Mouse (Mus musculus) hindbrain, embryonic 15.5 days (tissue): Measurements from ENCODE around the gene Kctd3. TPM values are rescaled to one million over a fixed set of nuclear protein-coding genes. Genes with fewer than 3 reads are reported as not detected.

ENCODE experiments used
- ATAC-seq: fragments of 200-750 bp; cut with Nextera tagmentation; 2 replicates; pipeline ENCODE4 v1.8.0; 2017; ENCODE audit warnings: low read depth, moderate number of reproducible peaks, moderate TSS enrichment; ENCODE audit not compliant: low FRiP score
- H3K27ac ChIP-seq: fragments of 300-500 bp; sonication (generic); replicated peaks from 2 replicates; pipeline ENCODE4 v1.5.1; 2015; ENCODE audit warnings: mild to moderate bottlenecking, inconsistent platforms
- H3K27me3 ChIP-seq: fragments of 300-500 bp; sonication (generic); 2 replicates; pipeline ENCODE4 v1.6.1; 2015; ENCODE audit warnings: control low read depth, inconsistent platforms
- H3K36me3 ChIP-seq: fragments of 300-500 bp; sonication (generic); 2 replicates; pipeline ENCODE4 v1.6.1; 2015; ENCODE audit warnings: control low read depth, inconsistent platforms
- H3K4me1 ChIP-seq: fragments of 300-500 bp; sonication (generic); replicated peaks from 2 replicates; pipeline ENCODE4 v1.6.1; 2015; ENCODE audit warnings: control low read depth, inconsistent platforms
- H3K4me2 ChIP-seq: fragments of 300-500 bp; sonication (generic); 2 replicates; pipeline ENCODE4 v1.6.1; 2015; ENCODE audit warnings: moderate library complexity, mild to moderate bottlenecking, inconsistent platforms
- H3K4me3 ChIP-seq: fragments of 300-500 bp; sonication (generic); 2 replicates; pipeline ENCODE4 v1.5.1; 2015; ENCODE audit warnings: mild to moderate bottlenecking, inconsistent platforms
- H3K9ac ChIP-seq: fragments of 300-500 bp; sonication (generic); 2 replicates; pipeline ENCODE4 v1.6.1; 2015; ENCODE audit warnings: inconsistent platforms
- H3K9me3 ChIP-seq: fragments of 300-500 bp; sonication (generic); 2 replicates; pipeline ENCODE4 v1.6.1; 2016; ENCODE audit warnings: control low read depth, inconsistent platforms
- WGBS: fragments of 180-500 bp; shearing (Covaris S2); methylation state at CpG from one replicate; pipeline ENCODE4 v1.1.7; 2015; 5-methylcytosine and 5-hydroxymethylcytosine counted together
- polyA plus RNA-seq: library from polyadenylated mRNA; unstranded; fragments of >200 nt; fragmentation: Nextera tagmentation; extraction: Ambion mirVana; gene quantifications from 2 replicates; pipeline ENCODE4 v1.2.1, GENCODE M21; 2015

Gene Kctd3
- polyA plus RNA-seq, result 48.3 and 53.3 TPM in 2 replicates

DNA sequence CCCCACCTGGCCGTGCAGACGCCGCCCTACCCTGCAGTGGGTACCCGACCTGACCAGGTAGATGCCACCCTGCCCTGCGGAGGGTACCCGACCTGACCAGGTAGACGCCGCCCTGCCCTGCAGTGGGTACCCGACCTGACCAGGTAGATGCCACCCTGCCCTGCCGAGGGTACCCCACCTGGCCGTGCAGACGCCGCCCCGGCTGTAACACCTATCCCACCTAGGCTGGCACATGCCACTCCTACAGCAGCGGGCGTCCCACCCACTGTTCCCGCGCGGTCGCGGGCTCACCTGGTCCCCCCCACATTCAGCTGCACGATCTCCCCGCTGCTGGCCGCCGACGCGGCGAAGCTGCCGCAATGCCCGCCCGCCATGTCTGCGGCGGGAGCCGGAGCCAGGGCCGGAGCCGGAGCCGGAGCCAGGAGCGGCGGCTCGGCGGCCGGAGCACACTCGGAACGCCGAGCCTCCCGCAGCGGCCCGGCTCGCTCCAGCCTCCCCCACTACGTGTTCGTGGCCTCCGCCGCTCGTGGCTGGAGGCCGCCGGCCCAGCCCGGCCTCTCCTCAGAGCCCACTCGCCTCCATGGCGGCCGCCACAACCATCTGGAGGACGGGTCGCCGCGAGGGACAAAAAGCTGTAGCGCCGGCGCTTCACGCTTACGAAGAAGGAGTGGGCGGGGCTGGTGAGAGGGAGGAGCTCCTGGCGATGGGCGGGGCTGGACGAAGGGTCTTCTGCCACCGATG is at the start of gene Kctd3:
Kctd3 (minus strand) TSS at position 603 of the 741 bp plus-strand sequence.
- ATAC-seq, result peak; percentile 86
- Histone ChIP-seq H3K4me2 (peak within 1 kb of the TSS; percentile 92), H3K9ac (peak within 1 kb of the TSS; percentile 92), H3K4me3 (peak within 1 kb of the TSS; percentile 86), H3K27me3 (no peaks in the 10 kb centered on the region), H3K4me1 (peaks cover 35% of the 10 kb centered on the region), H3K36me3 (no peaks in the 10 kb centered on the region), H3K27ac (peak within 1 kb of the TSS; percentile 63), H3K9me3 (no peaks in the 10 kb centered on the region)
- under 1% methylated on average over 72 of the region's 74 CpGs for WGBS

DNA sequence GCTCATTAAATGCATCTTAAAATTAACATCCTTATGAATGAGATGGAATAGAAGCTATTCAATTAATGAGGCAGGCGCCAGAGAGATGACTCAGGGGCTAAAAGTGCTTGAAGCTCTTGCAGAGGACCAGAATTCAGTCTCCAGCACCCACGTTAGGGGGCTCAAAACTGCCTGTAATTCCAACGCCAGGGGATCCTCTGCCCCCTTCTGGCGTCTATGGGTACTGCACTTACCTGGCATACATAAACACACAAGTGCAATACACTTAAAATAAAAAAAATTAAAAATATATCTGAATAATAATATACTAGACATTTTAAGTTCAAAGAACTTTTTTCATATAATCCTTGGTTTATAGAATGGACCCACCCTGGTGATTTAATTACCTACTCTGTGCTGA is 49.8 kb upstream of the Kctd3 start:
- 62% methylated on average over 4 of the region's 4 CpGs for WGBS

DNA sequence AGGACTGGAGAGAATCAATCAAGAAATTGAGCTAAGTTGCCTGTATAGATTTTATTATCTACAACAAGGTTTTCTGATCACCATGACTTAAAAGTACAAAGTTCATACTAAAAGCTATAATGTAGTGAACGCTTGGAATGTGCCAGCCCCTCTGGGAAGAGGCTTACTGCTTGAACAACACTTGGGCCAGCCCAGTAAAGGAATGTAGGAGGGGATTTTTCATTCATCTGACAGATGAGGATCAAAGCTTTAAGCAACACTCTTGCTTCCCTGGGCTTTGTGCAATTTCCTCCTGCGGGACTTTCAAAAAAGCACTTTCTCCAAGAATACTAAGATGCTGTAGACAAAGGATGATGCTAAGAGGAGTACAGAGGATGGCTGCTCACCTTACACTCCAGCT is 48.3 kb upstream of the Kctd3 start:
- Histone ChIP-seq H3K9me3 (no peaks in the 10 kb centered on the region), H3K36me3 (no peaks in the 10 kb centered on the region), H3K27ac (no peak overlapping the region), H3K4me2 (no peak overlapping the region), H3K4me1 (no peaks in the 10 kb centered on the region), H3K4me3 (no peak overlapping the region), H3K9ac (no peak overlapping the region), H3K27me3 (no peaks in the 10 kb centered on the region)
- 64% methylated on average over 2 of the region's 2 CpGs for WGBS
- no peak for ATAC-seq

More for the DNA sequence above, 49.8 kb upstream of the Kctd3 start:
- no peaks in the 10 kb centered on the region for H3K36me3 ChIP-seq
- H3K27ac ChIP-seq, result no peak overlapping the region
- H3K4me3 ChIP-seq, result no peak overlapping the region
- ATAC-seq, result no peak
- H3K4me1 ChIP-seq, result no peaks in the 10 kb centered on the region
- no peaks in the 10 kb centered on the region for H3K9me3 ChIP-seq
- H3K9ac ChIP-seq, result no peak overlapping the region
- no peaks in the 10 kb centered on the region for H3K27me3 ChIP-seq
- no peak overlapping the region for H3K4me2 ChIP-seq

DNA sequence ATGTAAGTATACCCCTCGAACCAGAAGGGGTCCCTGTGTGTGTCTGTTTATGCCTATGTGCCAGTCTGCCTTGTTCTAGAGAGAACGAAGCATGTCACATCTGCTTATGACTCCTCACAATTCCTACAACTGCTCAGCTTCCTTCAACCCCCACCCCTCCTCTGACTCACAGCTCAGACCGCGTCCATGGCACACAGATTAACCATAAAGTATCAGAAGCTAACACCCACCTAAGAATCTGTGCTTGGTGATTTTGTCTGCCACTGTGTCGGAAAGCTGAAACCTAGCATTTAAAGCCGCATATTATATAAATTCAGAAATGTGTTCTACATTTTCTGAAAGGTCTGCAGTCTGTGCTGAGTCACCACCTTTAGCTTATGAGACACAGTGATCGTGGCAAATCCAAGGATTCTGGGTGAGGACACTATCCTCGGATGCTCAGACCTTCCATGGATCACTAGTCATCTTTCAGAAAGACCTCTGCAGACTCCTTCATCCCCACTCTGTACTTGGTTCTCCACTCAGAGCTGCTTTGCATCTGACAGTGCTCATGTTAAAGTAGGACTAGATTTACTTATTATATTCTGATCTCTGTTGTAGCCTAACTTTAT is 47.4 kb upstream of the Kctd3 start:
- Histone ChIP-seq H3K9me3 (no peaks in the 10 kb centered on the region), H3K4me2 (no peak overlapping the region), H3K36me3 (no peaks in the 10 kb centered on the region), H3K27ac (no peak overlapping the region), H3K9ac (no peak overlapping the region), H3K27me3 (no peaks in the 10 kb centered on the region), H3K4me3 (no peak overlapping the region), H3K4me1 (no peaks in the 10 kb centered on the region)
- ATAC-seq, result no peak
- WGBS, result 88% methylated on average over 8 of the region's 8 CpGs

DNA sequence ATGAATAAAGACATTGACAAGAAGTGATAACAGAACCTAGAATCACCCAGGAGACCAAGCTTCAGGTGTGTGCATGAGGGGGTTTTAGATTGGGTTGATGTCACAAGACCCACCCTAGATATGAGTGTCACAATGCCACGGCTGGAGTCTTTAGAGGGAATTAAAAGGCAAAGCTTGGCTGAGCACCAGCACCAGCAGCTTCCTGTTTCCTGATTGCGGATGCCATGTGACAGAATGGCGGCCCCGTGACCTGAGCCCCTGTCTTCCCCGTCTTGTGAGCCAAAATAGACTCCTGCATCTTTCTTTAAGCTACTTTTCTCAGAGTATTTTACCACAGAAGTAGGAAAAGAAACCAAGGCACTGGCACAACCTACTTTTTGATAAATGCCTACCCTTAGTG is 46.5 kb upstream of the Kctd3 start:
- no peaks in the 10 kb centered on the region for H3K4me1 ChIP-seq
- no peak for ATAC-seq
- 81% methylated on average over 5 of the region's 5 CpGs for WGBS

DNA sequence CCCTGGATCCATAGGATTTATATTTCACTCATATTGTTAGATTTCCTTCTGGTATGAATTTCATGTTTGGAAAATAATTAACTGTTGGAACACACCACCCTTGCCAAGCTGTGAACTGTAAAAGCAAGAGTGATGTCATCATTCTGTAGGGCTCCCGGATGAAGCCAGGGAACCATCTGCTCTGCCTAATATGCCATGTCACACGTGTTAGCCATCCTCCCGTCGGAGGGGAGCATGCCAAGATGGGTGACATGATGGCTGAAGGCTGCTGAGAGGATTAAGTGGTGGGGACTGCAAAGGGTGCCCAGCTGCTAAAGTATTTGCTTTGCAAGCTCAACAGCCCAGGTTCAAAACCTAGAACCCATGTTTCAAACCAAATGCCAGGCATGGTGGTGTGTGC is 44.5 kb upstream of the Kctd3 start:
- H3K9ac ChIP-seq, result no peak overlapping the region
- no peak overlapping the region for H3K27ac ChIP-seq
- H3K4me1 ChIP-seq, result no peaks in the 10 kb centered on the region
- no peak for ATAC-seq
- no peaks in the 10 kb centered on the region for H3K9me3 ChIP-seq
- WGBS, result 76% methylated on average over 4 of the region's 4 CpGs
- H3K4me2 ChIP-seq, result no peak overlapping the region
- H3K36me3 ChIP-seq, result no peaks in the 10 kb centered on the region
- H3K27me3 ChIP-seq, result no peaks in the 10 kb centered on the region
- H3K4me3 ChIP-seq, result no peak overlapping the region

More for the DNA sequence above, 46.5 kb upstream of the Kctd3 start:
- Histone ChIP-seq H3K27ac (no peak overlapping the region), H3K27me3 (no peaks in the 10 kb centered on the region), H3K4me3 (no peak overlapping the region), H3K4me2 (no peak overlapping the region), H3K9me3 (no peaks in the 10 kb centered on the region), H3K36me3 (no peaks in the 10 kb centered on the region), H3K9ac (no peak overlapping the region)

DNA sequence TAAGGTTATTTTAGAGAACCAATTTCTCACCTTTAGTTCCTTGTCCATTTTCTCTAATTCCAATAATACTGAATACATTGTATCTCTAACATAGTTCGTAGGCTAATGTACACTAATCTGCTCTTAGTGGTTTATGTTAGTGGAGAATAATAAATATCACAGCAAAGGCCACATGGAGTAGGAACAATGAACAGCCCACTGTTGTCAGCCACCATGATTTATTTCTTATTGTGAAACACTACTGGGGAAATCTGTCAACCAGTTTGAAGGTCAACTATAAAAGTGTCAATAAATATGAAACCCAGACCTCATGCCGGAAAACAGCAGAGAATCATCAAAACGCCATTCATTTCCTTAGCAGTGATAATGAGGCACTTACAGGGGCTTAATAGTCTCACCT is 42.5 kb upstream of the Kctd3 start:
- Histone ChIP-seq H3K27ac (no peak overlapping the region), H3K9me3 (no peaks in the 10 kb centered on the region), H3K36me3 (no peaks in the 10 kb centered on the region), H3K4me2 (no peak overlapping the region), H3K27me3 (no peaks in the 10 kb centered on the region), H3K9ac (no peak overlapping the region), H3K4me3 (no peak overlapping the region), H3K4me1 (no peaks in the 10 kb centered on the region)
- no peak for ATAC-seq
- WGBS, result 76% methylated on average over 3 of the region's 3 CpGs

DNA sequence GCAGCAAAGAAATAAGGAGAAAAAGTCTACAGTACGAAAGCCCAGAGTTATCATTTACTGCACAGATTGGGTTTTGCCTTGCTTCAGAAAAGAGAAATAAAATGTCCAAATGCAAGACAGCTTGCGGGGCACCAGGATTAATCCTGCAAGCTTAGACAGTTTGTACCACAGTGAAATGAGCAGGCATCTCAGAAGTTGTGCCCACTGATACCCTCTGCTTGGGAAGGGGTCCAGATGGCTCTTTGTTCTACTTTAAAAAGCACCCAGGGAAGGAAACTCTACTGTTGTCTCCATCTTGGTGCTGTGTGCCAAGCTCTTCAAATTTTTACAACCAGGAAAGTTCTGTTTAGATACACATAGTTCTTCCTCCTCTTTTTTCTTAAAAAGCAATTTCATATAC is 40.7 kb upstream of the Kctd3 start:
- no peak for ATAC-seq
- WGBS, result 89% methylated on average over 2 of the region's 2 CpGs

DNA sequence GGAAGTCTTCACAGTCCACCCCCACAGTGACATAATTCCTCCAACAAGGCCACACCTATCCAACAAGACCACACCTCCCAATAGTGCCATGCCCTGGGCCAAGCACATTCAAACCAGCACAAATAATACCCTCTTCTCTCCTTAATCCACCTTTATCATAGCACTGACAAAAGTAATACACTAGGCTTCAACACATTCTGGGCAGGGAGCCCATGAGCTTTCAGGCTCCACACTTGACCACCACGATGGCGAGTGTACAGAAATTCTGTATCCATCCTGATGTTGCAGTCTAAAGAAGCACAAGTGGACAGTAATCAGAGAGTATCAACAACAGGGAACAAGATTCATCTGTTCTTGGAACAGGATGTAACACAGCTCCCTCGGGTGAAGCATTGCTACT is 40.3 kb upstream of the Kctd3 start:
- no peak for ATAC-seq
- 78% methylated on average over 3 of the region's 3 CpGs for WGBS
- no peaks in the 10 kb centered on the region for H3K27me3 ChIP-seq

More for the DNA sequence above, 40.7 kb upstream of the Kctd3 start:
- no peaks in the 10 kb centered on the region for H3K4me1 ChIP-seq
- no peak overlapping the region for H3K27ac ChIP-seq
- H3K27me3 ChIP-seq, result no peaks in the 10 kb centered on the region
- no peak overlapping the region for H3K4me2 ChIP-seq
- H3K9ac ChIP-seq, result no peak overlapping the region
- no peaks in the 10 kb centered on the region for H3K36me3 ChIP-seq
- H3K9me3 ChIP-seq, result no peaks in the 10 kb centered on the region
- no peak overlapping the region for H3K4me3 ChIP-seq

DNA sequence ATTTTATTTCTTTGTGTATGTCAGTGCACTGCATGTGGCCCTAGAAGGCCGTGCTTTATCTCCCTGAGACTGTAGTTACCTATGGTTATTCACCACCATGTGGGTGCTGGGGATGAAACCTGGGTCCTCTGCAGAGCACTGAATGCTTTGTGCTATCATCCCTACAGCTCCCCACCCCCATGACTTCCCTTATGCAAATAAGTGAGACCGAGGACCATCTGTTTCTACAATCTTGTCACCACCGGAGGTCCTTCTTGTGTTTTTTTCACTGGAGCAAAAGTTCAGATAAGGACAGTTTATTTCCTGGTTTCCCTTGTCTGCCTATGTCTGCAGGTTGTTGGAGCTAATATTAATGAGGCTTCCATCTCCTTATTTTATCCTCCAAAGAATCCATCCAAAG is 39.2 kb upstream of the Kctd3 start:
- Histone ChIP-seq H3K9me3 (no peaks in the 10 kb centered on the region), H3K4me2 (no peak overlapping the region), H3K36me3 (no peaks in the 10 kb centered on the region), H3K4me1 (no peaks in the 10 kb centered on the region), H3K4me3 (no peak overlapping the region), H3K9ac (no peak overlapping the region), H3K27me3 (no peaks in the 10 kb centered on the region), H3K27ac (no peak overlapping the region)
- WGBS, result 78% methylated on average over 3 of the region's 3 CpGs
- ATAC-seq, result no peak

More for the DNA sequence above, 40.3 kb upstream of the Kctd3 start:
- Histone ChIP-seq H3K4me3 (no peak overlapping the region), H3K36me3 (no peaks in the 10 kb centered on the region), H3K4me2 (no peak overlapping the region), H3K4me1 (no peaks in the 10 kb centered on the region), H3K27ac (no peak overlapping the region), H3K9me3 (no peaks in the 10 kb centered on the region), H3K9ac (no peak overlapping the region)

DNA sequence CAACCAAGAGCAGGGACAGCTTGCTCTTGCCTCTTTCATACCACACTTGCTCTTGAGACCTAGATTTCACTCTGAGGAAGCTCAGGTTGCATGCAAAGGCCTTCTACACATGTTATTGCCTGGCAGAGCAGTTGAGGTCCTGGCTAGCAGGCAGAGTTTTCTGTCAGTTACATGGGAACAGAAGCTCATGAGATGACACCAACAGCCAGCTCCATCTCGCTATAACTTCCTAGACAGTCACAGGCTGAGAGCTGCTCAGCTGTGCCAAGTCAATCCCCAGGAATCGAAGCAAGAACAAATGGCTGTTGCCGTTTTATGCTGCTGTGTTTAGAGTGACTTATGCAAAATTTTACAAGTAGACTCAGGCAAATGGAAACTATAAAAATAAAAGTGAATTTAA is 38.7 kb upstream of the Kctd3 start:
- no peak overlapping the region for H3K27ac ChIP-seq
- no peak overlapping the region for H3K4me3 ChIP-seq
- H3K9me3 ChIP-seq, result no peaks in the 10 kb centered on the region
- no peak overlapping the region for H3K4me2 ChIP-seq
- no peak overlapping the region for H3K9ac ChIP-seq
- no peaks in the 10 kb centered on the region for H3K36me3 ChIP-seq
- ATAC-seq, result no peak
- no peaks in the 10 kb centered on the region for H3K27me3 ChIP-seq
- H3K4me1 ChIP-seq, result no peaks in the 10 kb centered on the region
- WGBS, result 72% methylated on average over 3 of the region's 3 CpGs

DNA sequence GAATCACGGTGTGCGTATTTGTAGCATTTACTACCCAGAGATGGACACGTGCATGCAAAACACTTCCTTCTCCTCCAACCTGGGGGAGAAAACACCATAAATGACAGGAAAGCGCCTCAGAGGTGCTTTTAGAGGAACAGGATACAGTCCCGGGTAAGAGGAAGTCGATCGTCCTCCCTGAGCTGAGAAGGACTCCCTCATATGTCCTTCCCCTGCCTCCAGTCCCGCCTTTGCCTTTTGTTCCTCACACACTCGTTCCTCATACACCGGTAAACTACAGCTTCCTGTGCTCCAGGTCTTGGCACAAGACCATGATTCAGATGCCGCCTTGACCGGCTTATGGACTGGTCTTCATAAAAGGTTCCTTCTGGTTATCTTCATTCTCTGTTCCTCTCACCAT is 33.6 kb upstream of the Kctd3 start:
- WGBS, result 89% methylated on average over 12 of the region's 12 CpGs
- H3K27ac ChIP-seq, result no peak overlapping the region
- H3K4me2 ChIP-seq, result no peak overlapping the region
- no peak for ATAC-seq
- no peaks in the 10 kb centered on the region for H3K4me1 ChIP-seq
- no peak overlapping the region for H3K4me3 ChIP-seq
- H3K27me3 ChIP-seq, result no peaks in the 10 kb centered on the region
- no peaks in the 10 kb centered on the region for H3K9me3 ChIP-seq
- no peak overlapping the region for H3K9ac ChIP-seq
- H3K36me3 ChIP-seq, result no peaks in the 10 kb centered on the region
